ENCODE assay signal across 9 mouse cellular contexts in the genomic region with DNA sequence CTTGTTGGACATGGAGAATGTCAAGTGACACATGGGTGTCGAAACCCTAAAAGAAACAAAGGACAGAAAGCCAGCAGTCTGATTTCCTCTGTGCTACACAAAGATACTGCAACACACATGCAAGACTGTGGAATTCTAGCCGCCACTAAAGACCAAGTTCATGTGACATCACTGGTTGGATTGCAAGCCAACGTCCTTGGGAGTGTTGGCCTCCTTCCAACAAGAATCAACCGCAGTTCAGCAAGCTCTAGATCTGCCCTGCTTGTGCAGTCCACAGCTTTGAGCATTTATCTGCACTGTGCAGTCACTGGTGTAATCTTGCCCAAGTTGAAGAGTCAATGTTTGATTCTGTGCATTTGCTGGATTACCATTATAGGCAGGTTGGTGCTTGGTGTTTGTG.
DNase-seq lines count a peak whose midpoint lies in the region; ATAC-seq lines count a peak whose summit lies in the region.
"Had no signal": no experiment of that assay in that cellular context is flagged by ENCODE, and none has a peak within 500 bp of the region (broad histone marks: within the 10 kb centered on the region; RNA-seq: fewer than 3 reads in every experiment).

No protein-coding gene starts in this region.

- no peaks in the 10 kb centered on the region for H3K4me1 ChIP-seq in kidney, embryonic 16.5 days (ENCODE audit: insufficient read depth, low read length)
- H3K4me1 ChIP-seq in embryonic facial prominence, embryonic 15.5 days = no peaks in the 10 kb centered on the region
- H3K4me1 ChIP-seq in midbrain, embryonic 13.5 days (replicated peaks) = no peaks in the 10 kb centered on the region

- no peak overlapping the region for H3K4me3 ChIP-seq in kidney, embryonic 16.5 days (ENCODE audit: low read length)
- H3K4me3 ChIP-seq in embryonic facial prominence, embryonic 15.5 days (replicated peaks) = no peak overlapping the region
- H3K4me3 ChIP-seq in midbrain, embryonic 13.5 days (replicated peaks) = no peak overlapping the region

- no peak overlapping the region for H3K27ac ChIP-seq in kidney, embryonic 16.5 days (ENCODE audit: low read length)
- no peak overlapping the region for H3K27ac ChIP-seq in embryonic facial prominence, embryonic 15.5 days (replicated peaks)
- no peak overlapping the region for H3K27ac ChIP-seq in midbrain, embryonic 13.5 days

- H3K27me3 ChIP-seq in kidney, embryonic 16.5 days (ENCODE audit: insufficient read depth, low read length) = no peaks in the 10 kb centered on the region
- H3K27me3 ChIP-seq in embryonic facial prominence, embryonic 15.5 days = no peaks in the 10 kb centered on the region
- H3K27me3 ChIP-seq in midbrain, embryonic 13.5 days = no peaks in the 10 kb centered on the region

- H3K4me2 ChIP-seq in kidney, embryonic 16.5 days (replicated peaks; ENCODE audit: low read depth, low read length) = no peak overlapping the region
- H3K4me2 ChIP-seq in embryonic facial prominence, embryonic 15.5 days (replicated peaks) = no peak overlapping the region
- no peak overlapping the region for H3K4me2 ChIP-seq in midbrain, embryonic 13.5 days (replicated peaks)

- H3K9me3 ChIP-seq in kidney, embryonic 16.5 days (ENCODE audit: low read length) = no peaks in the 10 kb centered on the region
- no peaks in the 10 kb centered on the region for H3K9me3 ChIP-seq in embryonic facial prominence, embryonic 15.5 days (replicated peaks)
- H3K9me3 ChIP-seq in midbrain, embryonic 13.5 days = no peaks in the 10 kb centered on the region

- DNase-seq in kidney, postnatal 14 days = peak; percentile 18
- DNase-seq in 416B (ENCODE audit: low read depth) = peak; percentile 3
- DNase-seq in NIH3T3 (ENCODE audit: low read depth) = peak; percentile 88
- no peak for DNase-seq in layer of hippocampus, postnatal 14 days (ENCODE audit: low spot score in 2 of 2)
- DNase-seq in thymus, postnatal 4 days = no peak
- DNase-seq: cerebellum, adult 11 months had no signal

- H3K9ac ChIP-seq in kidney, embryonic 16.5 days (replicated peaks; ENCODE audit: low read length) = no peak overlapping the region
- no peak overlapping the region for H3K9ac ChIP-seq in embryonic facial prominence, embryonic 15.5 days
- no peak overlapping the region for H3K9ac ChIP-seq in midbrain, embryonic 13.5 days (replicated peaks)

- no peaks in the 10 kb centered on the region for H3K36me3 ChIP-seq in kidney, embryonic 16.5 days (ENCODE audit: insufficient read depth, low read length)
- no peaks in the 10 kb centered on the region for H3K36me3 ChIP-seq in embryonic facial prominence, embryonic 15.5 days
- no peaks in the 10 kb centered on the region for H3K36me3 ChIP-seq in midbrain, embryonic 13.5 days

- 68% methylated on average over 4 of the region's 4 CpGs for WGBS in kidney, embryonic 16.5 days
- WGBS in embryonic facial prominence, embryonic 15.5 days = 38% methylated on average over 4 of the region's 4 CpGs
- 89% methylated on average over 4 of the region's 4 CpGs for WGBS in midbrain, embryonic 13.5 days

- no peak for ATAC-seq in kidney, embryonic 16.5 days (ENCODE audit: low FRiP score, low TSS enrichment)
- ATAC-seq in embryonic facial prominence, embryonic 15.5 days (ENCODE audit: insufficient number of reproducible peaks, low FRiP score, low TSS enrichment, low read depth) = 0 out of 2 replicates have a peak, but pooled peaks have one; percentile 29
- ATAC-seq in midbrain, embryonic 13.5 days = no peak

Comparison
In these comparisons a context has a peak if more than half of its experiments do, and no peak if none do; other contexts are left out.
1. DNase-seq: peak in kidney, postnatal 14 days (single experiment), 416B (single experiment) and NIH3T3 (single experiment); none in layer of hippocampus, postnatal 14 days (0 of 2) and thymus, postnatal 4 days (single experiment).